Mouse (Mus musculus) hindbrain, embryonic 11.5 days (tissue): ENCODE measurements around the gene Mtcl1. TPM values are rescaled to one million over a fixed set of nuclear protein-coding genes. Genes with fewer than 3 reads are reported as not detected.

Source experiments
- ATAC-seq: fragments of 200-750 bp; cut with Nextera tagmentation; 2 replicates; pipeline ENCODE4 v1.8.0; 2017; ENCODE audit warnings: mild to moderate bottlenecking, moderate TSS enrichment, moderate library complexity; ENCODE audit not compliant: low FRiP score
- DNase-seq: peaks from one replicate; pipeline ENCODE4 v3.0.0-alpha.2; 2015; ENCODE audit warnings: low spot score
- H3K27ac ChIP-seq: fragments of 300-500 bp; sonication (generic); 2 replicates; pipeline ENCODE4 v1.5.1; 2014; ENCODE audit warnings: mild to moderate bottlenecking, low read depth, low read length
- H3K27me3 ChIP-seq: fragments of 300-500 bp; sonication (generic); 2 replicates; pipeline ENCODE4 v1.6.1; 2014; ENCODE audit warnings: mild to moderate bottlenecking, low read length, moderate library complexity, mixed read lengths; ENCODE audit not compliant: control insufficient read depth, insufficient read depth
- H3K36me3 ChIP-seq: fragments of 300-500 bp; sonication (generic); 2 replicates; pipeline ENCODE4 v1.6.1; 2014; ENCODE audit warnings: mild to moderate bottlenecking, low read length, moderate library complexity, mixed read lengths; ENCODE audit not compliant: control insufficient read depth, insufficient read depth
- H3K4me1 ChIP-seq: fragments of 300-500 bp; sonication (generic); replicated peaks from 2 replicates; pipeline ENCODE4 v1.6.1; 2014; ENCODE audit warnings: low read length, mixed read lengths; ENCODE audit not compliant: control insufficient read depth, insufficient read depth
- H3K4me2 ChIP-seq: fragments of 300-500 bp; sonication (generic); replicated peaks from 2 replicates; pipeline ENCODE4 v1.6.1; 2014; ENCODE audit warnings: mild to moderate bottlenecking, low read depth, low read length
- H3K4me3 ChIP-seq: fragments of 300-500 bp; sonication (generic); 2 replicates; pipeline ENCODE4 v1.5.1; 2014; ENCODE audit warnings: low read depth, low read length
- H3K9ac ChIP-seq: fragments of 300-500 bp; sonication (generic); 2 replicates; pipeline ENCODE4 v1.6.1; 2014; ENCODE audit warnings: low read depth, low read length
- H3K9me3 ChIP-seq: fragments of 300-500 bp; sonication (generic); 2 replicates; pipeline ENCODE4 v1.6.1; 2016; ENCODE audit warnings: low read length; ENCODE audit not compliant: control insufficient read depth
- WGBS: fragments of 180-500 bp; shearing (Covaris S2); extraction: QIAGEN DNeasy Blood & Tissue Kit; methylation state at CpG from one replicate; pipeline ENCODE4 v1.1.7; 2014; 5-methylcytosine and 5-hydroxymethylcytosine counted together
- polyA plus RNA-seq: library from polyadenylated mRNA; unstranded; fragments of >200 nt; fragmentation: Nextera tagmentation; extraction: Ambion mirVana; gene quantifications from 2 replicates; pipeline ENCODE4 v1.2.1, GENCODE M21; 2014

Mtcl1 gene
- polyA plus RNA-seq, 1 experiment from 2014 or later: 59.8 TPM

DNA sequence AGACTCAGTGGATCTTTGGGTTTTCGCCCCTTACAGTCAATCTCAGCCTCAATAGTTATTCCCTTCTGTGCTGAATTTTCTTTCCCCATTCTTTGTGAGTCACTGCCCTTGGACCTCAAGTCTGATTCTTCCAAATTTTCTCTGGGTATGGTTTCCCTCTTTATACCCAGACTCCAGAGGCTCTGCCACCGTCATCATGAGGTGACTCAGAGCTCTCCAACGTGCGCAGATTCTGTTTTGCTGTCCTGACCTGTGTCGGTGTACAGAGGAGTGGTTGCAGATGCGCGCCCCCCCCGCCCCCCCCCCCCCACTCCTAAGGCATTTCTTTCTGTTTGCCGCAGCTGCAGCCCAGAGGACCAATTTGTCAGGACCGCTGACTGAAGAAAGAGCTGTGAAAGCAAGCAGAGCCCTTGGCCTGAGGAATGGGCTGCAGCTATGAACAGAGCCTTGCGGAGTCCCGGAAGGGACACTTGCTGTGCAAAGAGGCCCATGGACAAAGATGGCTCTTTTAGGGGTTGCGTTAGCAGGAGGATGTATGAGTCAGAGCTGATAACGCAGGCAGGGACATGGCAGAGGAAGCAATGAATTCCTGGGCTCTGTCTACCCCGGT is 126.8 kb downstream of the Mtcl1 start:
- no peak overlapping the region for H3K4me3 ChIP-seq
- DNase-seq (no peak), ATAC-seq (no peak)
- H3K9ac ChIP-seq: no peak overlapping the region
- H3K36me3 ChIP-seq: no peaks in the 10 kb centered on the region
- H3K27me3 ChIP-seq: no peaks in the 10 kb centered on the region
- no peak overlapping the region for H3K27ac ChIP-seq
- no peaks in the 10 kb centered on the region; the same call in 1 of the 2 replicates for H3K4me1 ChIP-seq
- H3K9me3 ChIP-seq: no peaks in the 10 kb centered on the region
- H3K4me2 ChIP-seq: no peak overlapping the region
- WGBS: 79% methylated on average over 15 of the region's 15 CpGs

DNA sequence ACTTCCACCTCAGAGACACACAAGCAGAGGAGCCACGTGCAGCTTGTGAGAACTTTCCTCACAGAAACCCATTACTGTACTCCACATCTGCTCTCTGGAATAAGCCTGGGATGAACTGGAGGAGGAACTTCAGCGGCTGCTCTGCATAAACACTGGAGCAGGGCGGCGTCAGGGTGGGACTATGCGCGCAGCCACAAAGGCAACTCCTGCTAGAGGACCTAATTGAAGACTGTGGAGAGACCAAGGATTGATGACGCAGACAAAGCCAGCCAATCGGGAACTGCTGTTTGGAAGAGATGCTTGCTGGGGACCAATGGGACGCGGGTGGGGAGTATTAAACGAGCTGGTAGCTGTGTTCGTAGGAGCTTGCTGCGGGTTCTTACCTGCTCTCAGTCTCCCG is 127.6 kb downstream of the Mtcl1 start:
- DNase-seq: no peak
- no peak overlapping the region for H3K4me2 ChIP-seq
- H3K4me1 ChIP-seq: no peaks in the 10 kb centered on the region; the same call in 1 of the 2 replicates
- H3K27me3 ChIP-seq: no peaks in the 10 kb centered on the region
- no peak overlapping the region for H3K4me3 ChIP-seq
- no peak overlapping the region for H3K9ac ChIP-seq
- H3K36me3 ChIP-seq: no peaks in the 10 kb centered on the region
- no peak overlapping the region for H3K27ac ChIP-seq
- ATAC-seq: no peak
- H3K9me3 ChIP-seq: no peaks in the 10 kb centered on the region
- 83% methylated on average over 14 of the region's 14 CpGs for WGBS

DNA sequence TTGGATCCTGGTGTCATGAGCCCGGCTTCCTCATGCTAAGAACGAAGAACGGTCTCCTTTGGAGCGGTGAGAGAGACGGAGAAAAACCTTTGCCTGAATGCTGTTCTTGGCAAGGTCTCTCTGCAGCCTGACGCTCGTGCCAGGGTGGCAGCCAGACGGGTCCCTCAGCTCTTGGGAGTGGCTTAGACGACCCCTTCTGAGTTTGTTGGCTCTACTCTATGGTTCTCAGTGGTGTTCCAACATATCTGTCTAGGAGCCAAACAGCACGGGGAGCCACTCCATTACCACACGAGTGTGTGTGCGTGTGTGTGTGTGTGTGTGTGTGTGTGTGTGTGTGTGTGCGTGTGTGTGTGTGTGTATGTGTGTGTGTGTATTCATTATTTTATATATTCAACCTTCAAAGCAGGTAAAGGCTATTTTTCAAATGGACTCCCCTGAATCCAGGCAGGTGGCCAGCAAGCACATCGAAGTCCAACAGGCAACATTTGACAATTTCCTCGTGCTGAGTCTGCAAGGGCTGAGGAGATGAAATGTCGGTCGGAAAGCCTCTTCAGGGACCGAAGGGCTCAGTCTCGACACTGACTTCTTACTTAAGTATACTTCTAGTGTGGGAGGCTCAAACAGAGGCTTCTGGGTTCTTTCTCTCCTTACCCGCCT is 128.7 kb downstream of the Mtcl1 start:
- no peak for ATAC-seq
- Histone ChIP-seq H3K9ac (no peak overlapping the region), H3K4me1 (no peaks in the 10 kb centered on the region; the same call in 1 of the 2 replicates), H3K36me3 (no peaks in the 10 kb centered on the region), H3K4me3 (no peak overlapping the region), H3K27me3 (no peaks in the 10 kb centered on the region), H3K27ac (no peak overlapping the region), H3K4me2 (no peak overlapping the region), H3K9me3 (no peaks in the 10 kb centered on the region)
- WGBS: 84% methylated on average over 20 of the region's 20 CpGs
- DNase-seq: no peak

DNA sequence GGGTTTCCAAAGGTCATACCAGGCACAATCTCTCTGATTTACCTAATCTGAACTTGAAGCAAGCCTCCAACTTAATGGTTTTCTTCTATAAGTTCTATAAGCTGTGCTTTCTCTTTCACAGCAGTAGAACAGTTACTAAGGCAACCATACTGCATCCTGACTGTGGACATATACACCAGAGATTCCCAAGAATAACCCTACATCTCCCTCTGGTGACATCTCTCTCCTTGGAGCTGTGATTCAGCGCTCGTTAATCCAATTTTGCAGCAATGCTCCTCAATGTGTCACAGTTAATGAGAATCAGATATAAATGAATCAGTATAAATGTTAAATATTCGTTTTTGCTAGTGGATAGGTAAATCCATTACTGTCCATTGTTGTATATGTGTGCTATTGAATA is 131.5 kb downstream of the Mtcl1 start:
- H3K4me1 ChIP-seq: no peaks in the 10 kb centered on the region; the same call in 1 of the 2 replicates
- ATAC-seq (no peak), DNase-seq (no peak)
- no peak overlapping the region for H3K27ac ChIP-seq
- H3K4me2 ChIP-seq: no peak overlapping the region
- H3K4me3 ChIP-seq: no peak overlapping the region
- WGBS: 89% methylated on average over 3 of the region's 3 CpGs
- H3K9me3 ChIP-seq: no peaks in the 10 kb centered on the region
- H3K27me3 ChIP-seq: no peaks in the 10 kb centered on the region
- no peaks in the 10 kb centered on the region for H3K36me3 ChIP-seq
- H3K9ac ChIP-seq: no peak overlapping the region

DNA sequence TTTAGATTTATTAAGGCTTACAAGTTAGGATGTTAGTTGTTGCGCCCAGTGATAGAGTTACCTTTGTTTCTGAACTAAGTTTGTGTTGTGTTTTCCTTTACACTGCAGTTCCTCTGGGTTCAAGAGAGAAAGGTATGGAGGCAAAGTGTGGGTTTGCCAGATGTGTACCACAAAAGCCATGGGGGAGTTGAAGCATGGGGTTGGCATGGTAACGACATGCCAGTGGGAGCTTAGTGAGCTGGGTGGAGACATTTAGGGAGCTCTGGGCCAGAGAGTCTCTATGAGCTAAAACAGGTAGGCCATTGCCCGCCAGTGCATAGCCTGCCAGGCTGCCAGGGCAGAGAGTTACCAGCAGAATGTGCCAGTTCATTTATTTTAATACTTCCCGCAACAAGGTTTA is 132.0 kb downstream of the Mtcl1 start:
- 90% methylated on average over 4 of the region's 4 CpGs for WGBS
- no peaks in the 10 kb centered on the region; the same call in 1 of the 2 replicates for H3K4me1 ChIP-seq
- H3K27ac ChIP-seq: no peak overlapping the region
- no peaks in the 10 kb centered on the region for H3K36me3 ChIP-seq
- no peaks in the 10 kb centered on the region for H3K27me3 ChIP-seq
- ATAC-seq (no peak), DNase-seq (no peak)
- no peak overlapping the region for H3K9ac ChIP-seq
- H3K9me3 ChIP-seq: no peaks in the 10 kb centered on the region
- no peak overlapping the region for H3K4me2 ChIP-seq
- H3K4me3 ChIP-seq: no peak overlapping the region

DNA sequence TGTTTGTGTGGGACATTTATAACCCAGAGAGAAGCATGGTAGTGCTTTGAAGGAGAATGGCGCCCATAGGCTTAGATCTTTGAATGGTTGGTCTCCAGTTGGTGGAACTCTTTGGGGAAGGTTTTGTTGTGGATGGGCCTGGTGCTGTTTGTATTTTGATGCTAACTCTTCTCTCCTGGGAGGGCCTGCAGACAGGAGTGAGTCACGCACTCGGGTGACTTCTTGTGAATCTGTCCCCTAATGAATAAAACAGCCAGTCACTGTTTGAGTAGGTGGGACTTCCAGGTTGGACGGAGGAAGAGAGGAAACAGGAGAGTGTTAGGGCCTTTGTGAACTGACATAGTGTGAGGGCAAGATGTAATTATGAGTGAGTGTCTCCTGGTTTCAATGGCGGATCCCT is 132.4 kb downstream of the Mtcl1 start:
- Histone ChIP-seq H3K4me3 (no peak overlapping the region), H3K27ac (no peak overlapping the region), H3K9me3 (no peaks in the 10 kb centered on the region), H3K9ac (no peak overlapping the region), H3K4me2 (no peak overlapping the region), H3K27me3 (no peaks in the 10 kb centered on the region), H3K4me1 (no peaks in the 10 kb centered on the region; the same call in 1 of the 2 replicates), H3K36me3 (no peaks in the 10 kb centered on the region)
- ATAC-seq (no peak), DNase-seq (no peak)
- 83% methylated on average over 5 of the region's 5 CpGs for whole genome bisulfite sequencing

DNA sequence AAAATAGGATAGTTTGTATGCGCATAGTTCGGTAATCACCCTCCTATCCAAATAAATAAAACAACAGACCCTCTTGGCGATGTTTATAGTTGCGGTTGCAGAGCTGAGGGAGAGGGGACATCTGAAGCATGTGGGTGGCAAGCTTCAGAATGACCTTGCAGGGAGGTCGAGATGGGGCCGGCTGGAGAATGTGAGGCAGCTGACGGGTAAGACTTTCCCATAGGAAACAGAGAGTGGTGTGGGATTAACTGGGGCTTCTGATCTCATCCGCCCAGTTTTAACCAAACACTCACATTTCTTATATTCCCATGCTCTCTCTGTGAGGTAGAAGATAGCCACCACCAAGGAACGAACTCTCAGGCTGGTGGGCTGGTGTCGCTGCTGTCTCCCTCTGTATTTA is 134.1 kb downstream of the Mtcl1 start:
- Histone ChIP-seq H3K4me3 (no peak overlapping the region), H3K4me2 (no peak overlapping the region), H3K27me3 (no peaks in the 10 kb centered on the region), H3K9ac (no peak overlapping the region), H3K9me3 (no peaks in the 10 kb centered on the region), H3K4me1 (no peaks in the 10 kb centered on the region; the same call in 1 of the 2 replicates), H3K36me3 (no peaks in the 10 kb centered on the region), H3K27ac (no peak overlapping the region)
- DNase-seq (no peak), ATAC-seq (no peak)
- WGBS: 23% methylated on average over 10 of the region's 10 CpGs

DNA sequence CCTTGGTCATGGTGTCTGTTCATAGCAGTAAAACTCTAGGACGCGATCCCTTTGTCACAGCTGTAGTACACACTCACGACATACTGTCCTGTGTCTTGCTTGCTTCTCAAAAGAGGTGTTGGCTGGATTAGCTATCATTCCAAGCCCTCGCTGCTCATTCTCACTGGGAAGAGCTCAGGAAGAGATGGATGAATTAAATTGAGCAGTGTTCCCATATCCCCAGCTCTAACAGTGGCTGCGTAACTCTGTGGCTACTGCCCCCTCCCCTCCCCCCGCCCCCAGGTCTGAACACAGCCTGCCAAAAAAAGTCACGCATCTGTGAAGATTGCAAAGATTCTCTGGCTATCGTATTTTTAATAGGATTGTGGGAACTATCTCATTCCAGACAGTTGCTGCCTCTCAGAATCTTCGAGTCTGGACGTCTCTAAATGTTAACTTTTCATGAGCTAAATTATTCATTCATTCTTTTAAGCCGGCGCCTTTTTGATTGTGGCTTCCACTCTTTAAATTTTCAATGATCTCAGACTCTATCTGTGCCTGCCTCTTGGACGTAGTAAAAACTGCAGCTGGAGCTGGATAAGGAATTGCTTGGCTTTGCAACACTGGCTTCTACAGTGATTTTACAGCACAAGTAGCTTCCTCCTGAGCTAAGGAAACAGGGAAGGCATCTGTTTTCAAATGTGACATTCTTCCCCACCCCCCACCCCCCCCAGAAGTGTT is 134.8 kb downstream of the Mtcl1 start:
- Histone ChIP-seq H3K27ac (no peak overlapping the region), H3K9ac (no peak overlapping the region), H3K9me3 (no peaks in the 10 kb centered on the region), H3K4me2 (no peak overlapping the region), H3K36me3 (no peaks in the 10 kb centered on the region), H3K27me3 (no peaks in the 10 kb centered on the region), H3K4me1 (no peaks in the 10 kb centered on the region; the same call in 1 of the 2 replicates), H3K4me3 (no peak overlapping the region)
- no peak for ATAC-seq
- DNase-seq: no peak
- 65% methylated on average over 13 of the region's 13 CpGs for WGBS
